Mouse (Mus musculus) erythroblast, embryonic 14.5 days (primary cell): ENCODE data around the gene Hist1h2af. TPM values are rescaled to one million over a fixed set of nuclear protein-coding genes. Genes with fewer than 3 reads are reported as not detected.

Experiments
- H3K27me3 ChIP-seq: 2 replicates; pipeline ENCODE4 v1.6.1; 2012; ENCODE audit warnings: inconsistent platforms; ENCODE audit not compliant: control insufficient read depth
- H3K36me3 ChIP-seq: 2 replicates; pipeline ENCODE4 v1.6.1; 2012; ENCODE audit warnings: mild to moderate bottlenecking, inconsistent platforms; ENCODE audit not compliant: control insufficient read depth
- H3K4me1 ChIP-seq: 2 replicates; pipeline ENCODE4 v1.6.1; 2012; ENCODE audit warnings: inconsistent platforms; ENCODE audit not compliant: control insufficient read depth
- H3K4me3 ChIP-seq: replicated peaks from 2 replicates; pipeline ENCODE3; 2012; ENCODE audit warnings: moderate library complexity, mild to moderate bottlenecking, inconsistent platforms
- H3K9me3 ChIP-seq: 2 replicates; pipeline ENCODE4 v1.6.1; 2012; ENCODE audit warnings: low read length, inconsistent platforms, mixed read lengths; ENCODE audit not compliant: control insufficient read depth
- GATA1 ChIP-seq: IDR thresholded peaks from 2 replicates; pipeline ENCODE4 v1.6.1; 2012; ENCODE audit warnings: low read length, inconsistent platforms, mixed read lengths
- TAL1 ChIP-seq: IDR thresholded peaks from 3 replicates; pipeline ENCODE4 v1.6.1; 2012; ENCODE audit warnings: low read length, inconsistent platforms, mixed read lengths
- polyA plus RNA-seq: library from polyadenylated mRNA; stranded (reverse); fragments of >175 nt; gene quantifications from 2 replicates; pipeline ENCODE4 v1.2.3, GENCODE M21; 2012

The Hist1h2af gene
- polyA plus RNA-seq, 1 experiment = 62.7 TPM

GRCm38 (mm10) chr13:23498653-23499052 is 35.1 kb upstream of the Hist1h2af start:
- Histone ChIP-seq H3K27me3 (peaks cover 3% of the 10 kb centered on the region), H3K4me1 (peaks cover 53% of the 10 kb centered on the region), H3K4me3 (peak overlapping the region; percentile 66), H3K9me3 (no peaks in the 10 kb centered on the region), H3K36me3 (no peaks in the 10 kb centered on the region)
- TF ChIP-seq GATA1 (no peak), TAL1 (no peak)

DNA sequence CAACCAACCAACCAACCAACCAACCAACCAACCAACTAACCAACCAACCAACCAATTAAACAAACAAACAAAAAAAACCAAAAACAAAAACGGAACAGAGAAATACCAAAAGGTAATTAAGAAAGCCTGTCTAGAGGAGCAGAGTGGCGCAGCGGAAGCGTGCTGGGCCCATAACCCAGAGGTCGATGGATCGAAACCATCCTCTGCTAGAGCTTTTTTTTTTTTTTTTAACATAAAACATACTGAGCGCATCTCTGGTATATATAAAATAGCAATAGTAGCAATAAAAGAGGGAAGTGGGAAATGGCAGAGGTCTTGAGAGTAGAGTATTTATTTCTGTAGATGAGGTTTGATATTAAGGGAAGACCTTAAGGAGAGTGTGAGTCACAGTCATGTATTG is 33.8 kb upstream of the Hist1h2af start:
- Histone ChIP-seq H3K4me3 (peak overlapping the region; percentile 66), H3K9me3 (no peaks in the 10 kb centered on the region), H3K36me3 (no peaks in the 10 kb centered on the region), H3K27me3 (peaks cover 3% of the 10 kb centered on the region), H3K4me1 (peaks cover 65% of the 10 kb centered on the region)
- TF ChIP-seq GATA1 = no peak
- no peak for TF ChIP-seq TAL1

DNA sequence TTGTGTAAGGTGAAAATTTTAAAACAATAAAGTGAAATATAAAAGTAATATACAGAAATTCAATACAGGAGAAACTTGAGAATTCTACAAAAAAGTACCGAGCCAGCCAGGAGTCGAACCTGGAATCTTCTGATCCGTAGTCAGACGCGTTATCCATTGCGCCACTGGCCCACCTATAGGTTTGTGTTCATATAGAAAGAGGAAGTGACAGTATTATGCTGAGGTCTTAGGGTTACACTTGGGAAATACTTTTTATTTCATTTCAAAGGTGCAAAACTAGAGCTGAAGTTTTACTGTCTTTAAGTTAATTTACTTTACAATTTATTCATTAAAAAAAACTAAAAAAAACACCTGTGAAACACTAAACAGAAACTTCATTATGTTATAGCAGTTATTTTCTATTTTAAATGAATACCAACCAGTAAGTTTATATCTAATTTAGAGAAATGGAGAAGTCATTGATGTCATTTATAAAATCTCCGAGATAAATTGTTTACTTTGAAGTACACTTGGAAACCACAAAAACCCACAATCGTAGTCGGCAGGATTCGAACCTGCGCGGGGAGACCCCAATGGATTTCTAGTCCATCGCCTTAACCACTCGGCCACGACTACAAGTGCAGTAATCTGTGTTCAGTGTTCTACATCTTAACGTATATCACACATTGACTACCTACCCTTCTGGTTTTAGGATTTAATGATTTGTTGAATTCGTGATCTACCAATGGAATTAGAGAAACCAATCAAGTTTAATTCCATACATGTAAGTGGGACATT is 33.1 kb upstream of the Hist1h2af start:
- Histone ChIP-seq H3K4me1 (peaks cover 71% of the 10 kb centered on the region), H3K4me3 (peak overlapping the region; percentile 66), H3K36me3 (no peaks in the 10 kb centered on the region), H3K27me3 (peaks cover 1% of the 10 kb centered on the region), H3K9me3 (no peaks in the 10 kb centered on the region)
- TF ChIP-seq TAL1 = no peak

- Histone ChIP-seq H3K9me3 (no peaks in the 10 kb centered on the region), H3K4me1 (peaks cover 80% of the 10 kb centered on the region), H3K27me3 (no peaks in the 10 kb centered on the region), H3K4me3 (peak overlapping the region; percentile 66), H3K36me3 (no peaks in the 10 kb centered on the region)
- TF ChIP-seq GATA1 = no peak
- no peak for TF ChIP-seq TAL1
Measured at GRCm38 (mm10) chr13:23501511-23501910, 32.2 kb upstream of the Hist1h2af start.

GRCm38 (mm10) chr13:23502031-23502567 is 31.6 kb upstream of the Hist1h2af start:
- peaks cover 85% of the 10 kb centered on the region for H3K4me1 ChIP-seq
- H3K9me3 ChIP-seq = no peaks in the 10 kb centered on the region
- H3K36me3 ChIP-seq = no peaks in the 10 kb centered on the region
- TF ChIP-seq TAL1 = no peak
- TF ChIP-seq GATA1 = no peak
- H3K27me3 ChIP-seq = no peaks in the 10 kb centered on the region
- H3K4me3 ChIP-seq = peak overlapping the region; percentile 66

- Histone ChIP-seq H3K9me3 (no peaks in the 10 kb centered on the region), H3K4me1 (peaks cover 83% of the 10 kb centered on the region)
- TF ChIP-seq TAL1 (no peak), GATA1 (no peak)
Measured at GRCm38 (mm10) chr13:23502916-23503315, 30.8 kb upstream of the Hist1h2af start.

GRCm38 (mm10) chr13:23503797-23504196 is 29.9 kb upstream of the Hist1h2af start:
- peaks cover 74% of the 10 kb centered on the region for H3K4me1 ChIP-seq
- TF ChIP-seq TAL1 (no peak), GATA1 (no peak)
- peak overlapping the region; percentile 29 for H3K4me3 ChIP-seq
- H3K36me3 ChIP-seq = no peaks in the 10 kb centered on the region
- H3K9me3 ChIP-seq = no peaks in the 10 kb centered on the region
- no peaks in the 10 kb centered on the region for H3K27me3 ChIP-seq

More at GRCm38 (mm10) chr13:23502916-23503315, 30.8 kb upstream of the Hist1h2af start:
- H3K36me3 ChIP-seq = no peaks in the 10 kb centered on the region
- no peaks in the 10 kb centered on the region for H3K27me3 ChIP-seq
- no peak overlapping the region for H3K4me3 ChIP-seq

DNA sequence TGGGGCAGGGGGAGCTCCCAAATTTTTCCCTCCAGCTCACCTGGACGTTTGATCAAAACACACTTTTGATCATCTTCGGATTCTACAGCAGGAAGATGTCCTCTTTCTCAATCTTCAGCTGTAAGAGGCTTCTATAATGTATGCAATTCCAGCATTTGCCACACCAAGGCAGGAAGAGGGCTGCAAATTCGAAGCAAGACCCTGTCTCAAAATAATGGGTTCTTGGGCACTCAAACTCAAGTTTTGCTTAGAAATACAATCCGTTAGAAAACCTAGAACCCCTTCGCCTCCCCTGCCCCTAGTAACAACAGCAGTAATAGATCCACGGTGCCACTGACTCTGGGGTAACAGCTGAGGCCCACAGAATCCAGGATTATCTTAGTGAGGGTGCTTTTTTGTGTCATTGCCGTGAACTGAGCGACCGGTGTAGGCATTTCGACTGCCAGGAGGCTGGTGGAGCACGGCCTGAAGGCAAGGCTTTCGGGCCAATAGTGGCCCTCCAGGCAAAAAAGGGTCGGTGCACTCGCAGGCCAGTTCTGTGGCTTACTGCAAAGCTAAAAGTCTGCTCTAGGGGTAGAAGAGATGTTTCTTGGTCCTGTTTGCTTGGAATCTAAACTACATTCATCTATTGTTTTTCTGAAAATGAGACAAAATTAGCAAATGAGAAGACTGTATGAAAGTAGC is 27.9 kb upstream of the Hist1h2af start:
- Histone ChIP-seq H3K36me3 (no peaks in the 10 kb centered on the region), H3K4me1 (peaks cover 60% of the 10 kb centered on the region), H3K4me3 (peak overlapping the region; percentile 66), H3K27me3 (no peaks in the 10 kb centered on the region), H3K9me3 (no peaks in the 10 kb centered on the region)
- TF ChIP-seq GATA1 = no peak

- no peaks in the 10 kb centered on the region for H3K36me3 ChIP-seq
- no peaks in the 10 kb centered on the region for H3K27me3 ChIP-seq
- TF ChIP-seq TAL1 = no peak
- no peak for TF ChIP-seq GATA1
- H3K4me3 ChIP-seq = peak overlapping the region; percentile 66
- peaks cover 55% of the 10 kb centered on the region for H3K4me1 ChIP-seq
- no peaks in the 10 kb centered on the region for H3K9me3 ChIP-seq
Measured at GRCm38 (mm10) chr13:23506351-23506750, 27.4 kb upstream of the Hist1h2af start.
